25 mouse cellular contexts compared by ENCODE assay signal in genomic region chrX:113160268-113160860, GRCm38 (mm10). TPM values are rescaled to one million over a fixed set of nuclear protein-coding genes. Genes with fewer than 3 reads are reported as not detected.
DNase-seq lines count a peak whose midpoint lies in the region; ATAC-seq and TF ChIP-seq lines count a peak whose summit lies in the region.
"Had no signal": no experiment of that assay in that cellular context is flagged by ENCODE, and none has a peak within 500 bp of the region (broad histone marks: within the 10 kb centered on the region; RNA-seq: fewer than 3 reads in every experiment).

No protein-coding gene starts in this region.

- no peaks in the 10 kb centered on the region for H3K36me3 ChIP-seq in kidney, adult 2 months (ENCODE audit: control insufficient read depth, insufficient read depth, low read length)
- peaks cover 4% of the 10 kb centered on the region for H3K36me3 ChIP-seq in G1E (replicated peaks)
- H3K36me3 ChIP-seq in intestine, embryonic 16.5 days (ENCODE audit: control insufficient read depth, insufficient read depth, low read length) = no peaks in the 10 kb centered on the region
- H3K36me3 ChIP-seq in liver, postnatal 0 days (replicated peaks; ENCODE audit: insufficient read depth, low read length) = no peaks in the 10 kb centered on the region
- H3K36me3 ChIP-seq in forebrain, embryonic 11.5 days (ENCODE audit: control insufficient read depth, insufficient read depth, low read length) = no peaks in the 10 kb centered on the region
- H3K36me3 ChIP-seq: liver, embryonic 13.5 days; lung, embryonic 15.5 days had no signal

- no peak overlapping the region for H3K4me2 ChIP-seq in intestine, embryonic 16.5 days (ENCODE audit: low read depth, low read length)
- no peak overlapping the region for H3K4me2 ChIP-seq in liver, postnatal 0 days (ENCODE audit: low read depth, low read length)
- no peak overlapping the region for H3K4me2 ChIP-seq in forebrain, embryonic 11.5 days (ENCODE audit: low read depth, low read length, severe bottlenecking)
- H3K4me2 ChIP-seq: heart, embryonic 12.5 days; hindbrain, embryonic 13.5 days; liver, embryonic 13.5 days; lung, embryonic 15.5 days had no signal

- DNase-seq in kidney, adult 2 months = peak; percentile 0
- DNase-seq in kidney, adult 9 months = no peak
- no peak for DNase-seq in G1E (ENCODE audit: low spot score)
- DNase-seq in liver, postnatal 0 days = peak; percentile 36
- DNase-seq in forebrain, embryonic 11.5 days (ENCODE audit: low spot score) = no peak
- no peak for DNase-seq in heart, adult 11 months
- DNase-seq: adrenal gland, postnatal 25 days; cerebellum, adult 11-12 months; cerebellum, postnatal 10 days; gastrocnemius, postnatal 14 days; heart, adult 18-20 months; heart, postnatal 4 days; kidney, postnatal 14 days; layer of hippocampus, adult 9-11 months; liver, embryonic 13.5 days; midbrain, embryonic 14.5 days; right cerebral cortex, postnatal 14 days had no signal

- no peak for TF ChIP-seq POLR2A in kidney, adult 2 months (IDR thresholded peaks at IDR 0.05; ENCODE audit: low read depth, low read length)

- TF ChIP-seq EP300 in liver, postnatal 0 days (IDR thresholded peaks at IDR 0.05; ENCODE audit: low read depth) = no peak

- no peak overlapping the region for H3K9ac ChIP-seq in intestine, embryonic 16.5 days (ENCODE audit: low read depth, low read length)
- no peak overlapping the region for H3K9ac ChIP-seq in liver, postnatal 0 days (replicated peaks)
- H3K9ac ChIP-seq in forebrain, embryonic 11.5 days (ENCODE audit: low read length) = no peak overlapping the region
- H3K9ac ChIP-seq: heart, embryonic 12.5 days; hindbrain, embryonic 13.5 days; liver, embryonic 13.5 days; lung, embryonic 15.5 days had no signal

- no peak overlapping the region for H3K4me3 ChIP-seq in kidney, adult 2 months (ENCODE audit: insufficient read depth, low read depth, low read length)
- no peak overlapping the region for H3K4me3 ChIP-seq in G1E (ENCODE audit: low read depth, low read length)
- H3K4me3 ChIP-seq in intestine, embryonic 16.5 days (ENCODE audit: low read length) = no peak overlapping the region
- no peak overlapping the region for H3K4me3 ChIP-seq in liver, postnatal 0 days (ENCODE audit: low read depth, low read length)
- no peak overlapping the region for H3K4me3 ChIP-seq in forebrain, embryonic 11.5 days (ENCODE audit: low read depth, low read length)
- H3K4me3 ChIP-seq: heart, embryonic 12.5 days; hindbrain, embryonic 13.5 days; liver, embryonic 13.5 days; lung, embryonic 15.5 days had no signal

- H3K9me3 ChIP-seq in G1E (replicated peaks) = no peaks in the 10 kb centered on the region
- no peaks in the 10 kb centered on the region for H3K9me3 ChIP-seq in intestine, embryonic 16.5 days (ENCODE audit: control insufficient read depth, low read length)
- H3K9me3 ChIP-seq in liver, postnatal 0 days (ENCODE audit: low read length) = no peaks in the 10 kb centered on the region
- H3K9me3 ChIP-seq in forebrain, embryonic 11.5 days (ENCODE audit: control insufficient read depth, low read length) = no peaks in the 10 kb centered on the region
- H3K9me3 ChIP-seq: heart, embryonic 12.5 days; hindbrain, embryonic 13.5 days; liver, embryonic 13.5 days; lung, embryonic 15.5 days had no signal

- H3K27me3 ChIP-seq in kidney, adult 2 months (replicated peaks; ENCODE audit: control insufficient read depth, insufficient read depth, low read length) = no peaks in the 10 kb centered on the region
- no peaks in the 10 kb centered on the region for H3K27me3 ChIP-seq in G1E (ENCODE audit: insufficient read depth, low read length)
- H3K27me3 ChIP-seq in intestine, embryonic 16.5 days (replicated peaks; ENCODE audit: control insufficient read depth, insufficient read depth, low read length) = no peaks in the 10 kb centered on the region
- H3K27me3 ChIP-seq in liver, postnatal 0 days (ENCODE audit: insufficient read depth, low read length) = no peaks in the 10 kb centered on the region
- H3K27me3 ChIP-seq in forebrain, embryonic 11.5 days (ENCODE audit: control insufficient read depth, insufficient read depth, low read length) = no peaks in the 10 kb centered on the region
- H3K27me3 ChIP-seq: heart, embryonic 12.5 days; hindbrain, embryonic 13.5 days; liver, embryonic 13.5 days; lung, embryonic 15.5 days had no signal

- WGBS in kidney, adult 2 months = 58% methylated on average over 3 of the region's 3 CpGs
- 51% methylated on average over 3 of the region's 3 CpGs for WGBS in intestine, embryonic 16.5 days
- 29% methylated on average over 3 of the region's 3 CpGs for WGBS in liver, postnatal 0 days (ENCODE audit: insufficient replicate concordance)
- 78% methylated on average over 3 of the region's 3 CpGs for WGBS in forebrain, embryonic 11.5 days

- H3K4me1 ChIP-seq in kidney, adult 2 months (ENCODE audit: control insufficient read depth, insufficient read depth, low read length) = no peaks in the 10 kb centered on the region
- no peaks in the 10 kb centered on the region for H3K4me1 ChIP-seq in G1E (ENCODE audit: insufficient read depth, low read depth, low read length)
- H3K4me1 ChIP-seq in intestine, embryonic 16.5 days (ENCODE audit: control insufficient read depth, insufficient read depth, low read length) = no peaks in the 10 kb centered on the region
- no peaks in the 10 kb centered on the region for H3K4me1 ChIP-seq in liver, postnatal 0 days (ENCODE audit: insufficient read depth)
- H3K4me1 ChIP-seq in forebrain, embryonic 11.5 days (replicated peaks; ENCODE audit: control insufficient read depth, insufficient read depth, low read length) = no peaks in the 10 kb centered on the region
- H3K4me1 ChIP-seq: heart, embryonic 12.5 days; hindbrain, embryonic 13.5 days; liver, embryonic 13.5 days; lung, embryonic 15.5 days had no signal

- no peak for TF ChIP-seq CTCF in kidney, adult 2 months (conservative IDR thresholded peaks at IDR 0.05; ENCODE audit: insufficient read depth, insufficient read length, low read depth, low read length)
- TF ChIP-seq CTCF in G1E (IDR thresholded peaks at IDR 0.05; ENCODE audit: low read depth, low read length) = no peak
- no peak for TF ChIP-seq CTCF in liver, postnatal 0 days (IDR thresholded peaks at IDR 0.05; ENCODE audit: low read depth)

- no peak overlapping the region for H3K27ac ChIP-seq in kidney, adult 2 months (ENCODE audit: insufficient read depth, low read depth, low read length)
- H3K27ac ChIP-seq in intestine, embryonic 16.5 days (ENCODE audit: low read length) = no peak overlapping the region
- H3K27ac ChIP-seq in liver, postnatal 0 days (ENCODE audit: low read depth) = no peak overlapping the region
- H3K27ac ChIP-seq in forebrain, embryonic 11.5 days (ENCODE audit: low read depth, low read length) = no peak overlapping the region
- H3K27ac ChIP-seq: hindbrain, embryonic 13.5 days; liver, embryonic 13.5 days; lung, embryonic 15.5 days; macrophage had no signal

- ATAC-seq in G1E (ENCODE audit: extremely low read depth, insufficient number of reproducible peaks, low FRiP score, poor library complexity, severe bottlenecking) = peak; percentile 77
- peak; percentile 88 for ATAC-seq in intestine, embryonic 16.5 days
- ATAC-seq in liver, postnatal 0 days = peak; percentile 85
- ATAC-seq in forebrain, embryonic 11.5 days (replicated peaks; ENCODE audit: low FRiP score) = no peak
- ATAC-seq in megakaryocyte, adult 5-6 weeks (ENCODE audit: poor library complexity, severe bottlenecking) = no peak
- ATAC-seq: CD4-positive, CD25-positive, alpha-beta regulatory T cell, adult 4 months; forebrain, embryonic 14.5 days had no signal

RNA-seq across cellular contexts. Expression of gene Chm, which starts 25.0 kb away (rescaled TPM):
- polyA plus RNA-seq in kidney, adult 2 months (2012; rRNA removed) = 1.4 and 2.0 TPM in 2 replicates
- 36.5 and 37.1 TPM in 2 replicates for total RNA-seq in G1E (2014; fragmentation: Nextera tagmentation)
- 29.7 and 37.2 TPM in 2 replicates for total RNA-seq in G1E (2017)
- 0.97 and 0.99 TPM in 2 replicates for polyA plus RNA-seq in G1E (2012)
- polyA plus RNA-seq in intestine, embryonic 16.5 days (2015; fragmentation: Nextera tagmentation; extraction: Ambion mirVana) = 9.5 and 10.6 TPM in 2 replicates
- polyA plus RNA-seq in liver, postnatal 0 days (2015; fragmentation: Nextera tagmentation; extraction: Ambion mirVana) = 3.2 and 3.3 TPM in 2 replicates
- 17.3 and 19.6 TPM in 2 replicates for polyA plus RNA-seq in forebrain, embryonic 11.5 days (2014; fragmentation: Nextera tagmentation; extraction: Ambion mirVana)
- total RNA-seq in megakaryocyte, adult 5-6 weeks (2015) = 20.4 and 28.8 TPM in 2 replicates
- total RNA-seq in megakaryocyte, adult 5-6 weeks (2017) = 31.2 and 32.9 TPM in 2 replicates

Comparison
In these comparisons a context has a peak if more than half of its experiments do, and no peak if none do; other contexts are left out.
1. DNase-seq: peak in kidney, adult 2 months (single experiment) and liver, postnatal 0 days (single experiment); none in kidney, adult 9 months (single experiment), G1E (single experiment), forebrain, embryonic 11.5 days (single experiment) and heart, adult 11 months (single experiment).
2. ATAC-seq: peak in G1E (single experiment), intestine, embryonic 16.5 days (single experiment) and liver, postnatal 0 days (single experiment); none in forebrain, embryonic 11.5 days (single experiment) and megakaryocyte, adult 5-6 weeks (single experiment).